Mouse (Mus musculus) cortical plate, adult 2 months (tissue): Measurements from ENCODE around the gene Etv6.

Experiments
- CTCF ChIP-seq: fragments of 200-500 bp; IDR thresholded peaks from 2 replicates; pipeline ENCODE4 v1.5.1; 2011; ENCODE audit warnings: mild to moderate bottlenecking, control low read depth, low read length; ENCODE audit not compliant: insufficient read depth; ENCODE audit errors: extremely low read depth
- POLR2A ChIP-seq: fragments of 200-500 bp; IDR thresholded peaks from 2 replicates; pipeline ENCODE4 v1.6.1; 2011; ENCODE audit warnings: mild to moderate bottlenecking, low read length, control low read depth; ENCODE audit not compliant: insufficient read depth; ENCODE audit errors: extremely low read depth

DNA sequence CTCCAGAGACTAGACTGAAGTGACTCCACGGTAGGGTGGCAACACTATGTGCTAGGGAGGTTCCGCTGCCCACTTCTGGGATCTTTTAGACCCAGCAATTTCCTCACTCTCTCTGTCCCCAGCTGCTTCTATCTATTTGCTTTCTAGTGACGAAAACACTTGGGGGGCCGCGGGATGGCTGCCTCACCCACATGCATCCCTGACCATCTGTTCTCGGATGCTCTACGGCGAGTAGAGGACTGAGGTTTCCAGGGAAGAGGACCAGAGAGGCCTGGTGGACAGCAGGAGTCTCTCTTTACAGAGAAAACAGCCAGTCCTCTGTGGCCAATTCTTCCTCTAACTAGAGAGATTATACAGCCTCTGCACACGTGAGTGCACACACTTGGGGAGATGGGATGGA is 43.6 kb downstream of the Etv6 start:
- TF ChIP-seq POLR2A: no peak
- no peak for TF ChIP-seq CTCF
